Mouse (Mus musculus) kidney, adult 18-20 months (tissue): Measurements from ENCODE around the gene Sgms1.
"Not testable (repeated sequence)": the region's sequence is repeated elsewhere in the genome, so short reads cannot be mapped to it uniquely, and the experiment has no call there.

ENCODE experiments used
- DNase-seq: peaks from one replicate; pipeline ENCODE4 v3.0.0; 2021

The Sgms1 gene

GRCm38 (mm10) chr19:32323070-32323469 is 66.4 kb downstream of the Sgms1 start:
- DNase-seq: peak; percentile 70

- DNase-seq: peak; percentile 80
Observed at GRCm38 (mm10) chr19:32322429-32323035, 67.0 kb downstream of the Sgms1 start.

- DNase-seq: peak; percentile 81
Observed at GRCm38 (mm10) chr19:32320366-32320666, 69.2 kb downstream of the Sgms1 start.

- DNase-seq: no peak
Observed at GRCm38 (mm10) chr19:32319531-32320365, 69.8 kb downstream of the Sgms1 start.

GRCm38 (mm10) chr19:32319057-32319456 is 70.5 kb downstream of the Sgms1 start:
- no peak for DNase-seq

- not testable (repeated sequence) for DNase-seq
Observed at GRCm38 (mm10) chr19:32317347-32317746, 72.2 kb downstream of the Sgms1 start.

- DNase-seq: no peak
Observed at GRCm38 (mm10) chr19:32313304-32313703, 76.2 kb downstream of the Sgms1 start.

- no peak for DNase-seq
Observed at GRCm38 (mm10) chr19:32311762-32312161, 77.8 kb downstream of the Sgms1 start.

GRCm38 (mm10) chr19:32311063-32311462 is 78.5 kb downstream of the Sgms1 start:
- DNase-seq: no peak

GRCm38 (mm10) chr19:32310483-32310882 is 79.0 kb downstream of the Sgms1 start:
- DNase-seq: no peak

- DNase-seq: peak; percentile 58
Observed at GRCm38 (mm10) chr19:32309346-32309745, 80.2 kb downstream of the Sgms1 start.

- no peak for DNase-seq
Observed at GRCm38 (mm10) chr19:32308311-32308710, 81.2 kb downstream of the Sgms1 start.

GRCm38 (mm10) chr19:32304898-32305297 is 84.6 kb downstream of the Sgms1 start:
- peak; percentile 43 for DNase-seq

GRCm38 (mm10) chr19:32304008-32304873 is 85.3 kb downstream of the Sgms1 start:
- peak; percentile 73 for DNase-seq

GRCm38 (mm10) chr19:32302835-32303381 is 86.6 kb downstream of the Sgms1 start:
- no peak for DNase-seq

GRCm38 (mm10) chr19:32301568-32301967 is 87.9 kb downstream of the Sgms1 start:
- DNase-seq: no peak

GRCm38 (mm10) chr19:32298221-32298620 is 91.3 kb downstream of the Sgms1 start:
- no peak for DNase-seq

- no peak for DNase-seq
Observed at GRCm38 (mm10) chr19:32296863-32297262, 92.7 kb downstream of the Sgms1 start.

GRCm38 (mm10) chr19:32295581-32295980 is 93.9 kb downstream of the Sgms1 start:
- no peak for DNase-seq

GRCm38 (mm10) chr19:32292782-32293776 is 96.4 kb downstream of the Sgms1 start:
- no peak for DNase-seq

- DNase-seq: peak; percentile 47
Observed at GRCm38 (mm10) chr19:32292067-32292739, 97.3 kb downstream of the Sgms1 start.
